Mouse (Mus musculus): ENCODE data around the gene Chac1.

DNA sequence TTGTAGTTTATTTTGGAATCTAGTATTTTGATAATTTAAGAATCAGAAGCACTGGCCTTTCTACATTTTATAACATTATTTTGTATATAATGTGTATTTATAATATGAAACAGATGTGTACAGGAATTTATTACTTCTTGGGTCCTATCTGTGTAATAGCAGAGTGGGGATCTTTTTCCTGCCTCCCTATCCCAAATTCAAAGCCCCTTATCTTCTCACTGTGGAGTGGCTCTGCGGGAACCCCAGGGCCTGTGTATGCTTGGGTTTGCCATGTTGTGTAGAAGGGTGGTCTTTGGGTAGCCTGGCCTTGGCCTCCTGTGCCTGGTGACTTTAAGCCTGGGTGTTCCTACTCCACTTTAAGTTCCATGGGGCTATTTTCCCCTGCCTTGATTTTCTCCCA, 15.5 kb upstream of the Chac1 start:
- TF ChIP-seq GATA1 (IDR thresholded peaks at IDR 0.05; ENCODE audit: borderline replicate concordance, low read length) (no peak), CTCF (IDR thresholded peaks at IDR 0.05; ENCODE audit: low read depth, low read length) (no peak)
